Mouse (Mus musculus) ES-E14 (cell line): ENCODE data around the gene Pfkm. TPM values are rescaled to one million over a fixed set of nuclear protein-coding genes. Genes with fewer than 3 reads are reported as not detected.

Experiments used
- DNase-seq: peaks from one replicate; pipeline ENCODE4 v3.0.0-alpha.2; 2013; ENCODE audit warnings: low read depth, low spot score
- H3K27ac ChIP-seq: 2 replicates; pipeline ENCODE4 v1.5.1; 2012; ENCODE audit warnings: low read depth, mild to moderate bottlenecking, low read length, moderate library complexity, mixed read lengths; ENCODE audit not compliant: poor library complexity, insufficient read depth, severe bottlenecking
- H3K36me3 ChIP-seq: 2 replicates; pipeline ENCODE4 v1.6.1; 2012; ENCODE audit warnings: mild to moderate bottlenecking, low read length, moderate library complexity, mixed read lengths; ENCODE audit not compliant: control insufficient read depth, poor library complexity, insufficient read depth, severe bottlenecking
- H3K4me1 ChIP-seq, 2 experiments: fragments of 150-350 bp in 1 of 2; sonication (generic) in 1 of 2; 2 replicates each; pipeline ENCODE4 v1.6.1; 2012; ENCODE audit warnings: low read length in 2 of 2, mild to moderate bottlenecking in 1 of 2, mixed read lengths in 1 of 2; ENCODE audit not compliant: control insufficient read depth in 2 of 2, insufficient read depth in 2 of 2, poor library complexity in 1 of 2
- H3K4me3 ChIP-seq, 2 experiments: fragments of 150-350 bp in 1 of 2; sonication (generic) in 1 of 2; 2 replicates each; pipeline ENCODE4 v1.5.1; 2012; ENCODE audit warnings: low read length in 2 of 2, low read depth in 1 of 2, mild to moderate bottlenecking in 1 of 2, mixed read lengths in 1 of 2; ENCODE audit not compliant: insufficient read depth in 1 of 2, poor library complexity in 1 of 2, severe bottlenecking in 1 of 2
- H3K9ac ChIP-seq: 2 replicates; pipeline ENCODE4 v1.6.1; 2012; ENCODE audit warnings: low read depth, mild to moderate bottlenecking, low read length, mixed read lengths; ENCODE audit not compliant: poor library complexity, insufficient read depth, severe bottlenecking
- H3K9me3 ChIP-seq: fragments of 150-350 bp; sonication (generic); 2 replicates; pipeline ENCODE4 v1.6.1; 2012; ENCODE audit warnings: low read depth, mild to moderate bottlenecking, low read length; ENCODE audit not compliant: control insufficient read depth, insufficient read depth
- CHD2 ChIP-seq: IDR thresholded peaks from 2 replicates; pipeline ENCODE4 v1.6.1; 2014; ENCODE audit warnings: mild to moderate bottlenecking, low read depth, low read length, inconsistent platforms
- HCFC1 ChIP-seq: IDR thresholded peaks from 2 replicates; pipeline ENCODE4 v1.6.1; 2012; ENCODE audit warnings: low read length, inconsistent platforms, borderline replicate concordance; ENCODE audit not compliant: insufficient read depth
- MAFK ChIP-seq: IDR thresholded peaks from 2 replicates; pipeline ENCODE4 v1.6.1; 2014; ENCODE audit warnings: mild to moderate bottlenecking, low read depth, low read length, inconsistent platforms; ENCODE audit not compliant: insufficient read depth
- ZC3H11A ChIP-seq: IDR thresholded peaks from 2 replicates; pipeline ENCODE4 v1.6.1; 2012; ENCODE audit warnings: low read depth, mild to moderate bottlenecking, inconsistent platforms, low read length, borderline replicate concordance
- ZNF384 ChIP-seq: IDR thresholded peaks from 2 replicates; pipeline ENCODE4 v1.6.1; 2012; ENCODE audit warnings: low read depth, low read length, inconsistent platforms
- in situ Hi-C, 2 experiments: fragments of 600-800 bp; cut with MboI; formaldehyde crosslinking; loops; one replicate each; pipeline ENCODE4 v1.15.1; 2025; ENCODE audit warnings: low sequenced_read_pairs in 2 of 2, inconsistent platforms in 1 of 2; ENCODE audit not compliant: unreplicated experiment in 2 of 2
- total RNA-seq: library from RNA; depleted of rRNA; stranded (reverse); fragments of 300-350 nt; gene quantifications from 2 replicates; pipeline ENCODE4 v1.2.3, GENCODE M21; 2012

The Pfkm gene
- total RNA-seq, 1 experiment: 18.5 TPM

- Histone ChIP-seq H3K36me3 (peaks cover 39% of the 10 kb centered on the region), H3K4me3 (no peak overlapping the region), H3K9me3 (no peaks in the 10 kb centered on the region), H3K9ac (no peak overlapping the region), H3K4me1 (no peaks in the 10 kb centered on the region; a peak in 1 of 4 replicates), H3K27ac (no peak overlapping the region)
- in situ Hi-C loops: no loop called here
- DNase-seq: no peak
- TF ChIP-seq ZNF384: no peak
Observed at GRCm38 (mm10) chr15:98051685-98052084, 40.7 kb upstream of the Pfkm start.

GRCm38 (mm10) chr15:98055246-98055645 lies 37.1 kb upstream of the Pfkm start:
- no peak overlapping the region for H3K27ac ChIP-seq
- peaks cover 35% of the 10 kb centered on the region for H3K36me3 ChIP-seq
- no peak overlapping the region for H3K4me3 ChIP-seq
- H3K9ac ChIP-seq: no peak overlapping the region
- peak; percentile 62 for DNase-seq
- TF ChIP-seq ZNF384 (no peak), ZC3H11A (no peak), HCFC1 (no peak), MAFK (no peak), CHD2 (no peak)
- H3K4me1 ChIP-seq: no peaks in the 10 kb centered on the region; a peak in 1 of 4 replicates
- H3K9me3 ChIP-seq: no peaks in the 10 kb centered on the region
- in situ Hi-C loops: no loop called here

GRCm38 (mm10) chr15:98065881-98066280 lies 26.5 kb upstream of the Pfkm start:
- Histone ChIP-seq H3K4me1 (no peaks in the 10 kb centered on the region), H3K9ac (no peak overlapping the region), H3K36me3 (peaks cover 33% of the 10 kb centered on the region), H3K27ac (no peak overlapping the region), H3K4me3 (no peak overlapping the region), H3K9me3 (no peaks in the 10 kb centered on the region)
- in situ Hi-C loops: no loop called here
- no peak for DNase-seq
- TF ChIP-seq ZC3H11A: no peak
- no peak for TF ChIP-seq MAFK
- TF ChIP-seq CHD2: no peak
- no peak for TF ChIP-seq HCFC1
- TF ChIP-seq ZNF384: no peak

GRCm38 (mm10) chr15:98066602-98067001 lies 25.8 kb upstream of the Pfkm start:
- no peak for DNase-seq
- H3K27ac ChIP-seq: no peak overlapping the region
- no peak overlapping the region for H3K9ac ChIP-seq
- in situ Hi-C loops: no loop called here
- H3K9me3 ChIP-seq: no peaks in the 10 kb centered on the region
- no peak overlapping the region for H3K4me3 ChIP-seq
- no peaks in the 10 kb centered on the region for H3K4me1 ChIP-seq
- no peak for TF ChIP-seq ZNF384
- TF ChIP-seq HCFC1: no peak
- no peak for TF ChIP-seq ZC3H11A
- no peak for TF ChIP-seq CHD2
- TF ChIP-seq MAFK: no peak
- H3K36me3 ChIP-seq: peaks cover 33% of the 10 kb centered on the region

GRCm38 (mm10) chr15:98067492-98067891 lies 24.9 kb upstream of the Pfkm start:
- Histone ChIP-seq H3K27ac (no peak overlapping the region), H3K4me3 (no peak overlapping the region), H3K9me3 (no peaks in the 10 kb centered on the region), H3K36me3 (peaks cover 32% of the 10 kb centered on the region), H3K9ac (no peak overlapping the region), H3K4me1 (no peaks in the 10 kb centered on the region)
- in situ Hi-C loops: no loop called here
- TF ChIP-seq MAFK: no peak
- TF ChIP-seq ZNF384: no peak
- TF ChIP-seq ZC3H11A: no peak
- no peak for TF ChIP-seq CHD2
- no peak for TF ChIP-seq HCFC1
- no peak for DNase-seq
